Mouse (Mus musculus) testis, adult 2 months (tissue): ENCODE measurements around the gene Samd8. TPM values are rescaled to one million over a fixed set of nuclear protein-coding genes. Genes with fewer than 3 reads are reported as not detected.

Experiments used
- H3K27ac ChIP-seq: fragments of 200-500 bp; 2 replicates; pipeline ENCODE4 v1.5.1; 2012; ENCODE audit warnings: low read depth, low read length; ENCODE audit not compliant: control insufficient read depth, insufficient read depth
- H3K27me3 ChIP-seq: fragments of 200-500 bp; 2 replicates; pipeline ENCODE4 v1.6.1; 2012; ENCODE audit warnings: mild to moderate bottlenecking, low read length, moderate library complexity; ENCODE audit not compliant: control insufficient read depth, insufficient read depth
- H3K36me3 ChIP-seq: fragments of 200-500 bp; 2 replicates; pipeline ENCODE4 v1.6.1; 2012; ENCODE audit warnings: mild to moderate bottlenecking, low read length; ENCODE audit not compliant: control insufficient read depth, insufficient read depth
- H3K4me1 ChIP-seq: fragments of 200-500 bp; 2 replicates; pipeline ENCODE4 v1.6.1; 2012; ENCODE audit warnings: low read length; ENCODE audit not compliant: control insufficient read depth, insufficient read depth
- H3K4me3 ChIP-seq: fragments of 200-500 bp; 2 replicates; pipeline ENCODE4 v1.5.1; 2012; ENCODE audit warnings: low read depth, mild to moderate bottlenecking, low read length, moderate library complexity, mixed read lengths; ENCODE audit not compliant: control insufficient read depth
- CTCF ChIP-seq: fragments of 200-500 bp; IDR thresholded peaks from 2 replicates; pipeline ENCODE4 v1.5.1; 2012; ENCODE audit warnings: low read depth, mild to moderate bottlenecking, inconsistent platforms, low read length, moderate library complexity; ENCODE audit not compliant: control insufficient read depth, insufficient read depth, insufficient replicate concordance
- POLR2A ChIP-seq: fragments of 200-500 bp; IDR thresholded peaks from 2 replicates; pipeline ENCODE4 v1.6.1; 2012; ENCODE audit warnings: low read depth, mild to moderate bottlenecking, inconsistent platforms, low read length, moderate library complexity; ENCODE audit not compliant: control insufficient read depth
- polyA plus RNA-seq: library from polyadenylated mRNA; depleted of rRNA; stranded (reverse); fragments of >200 nt; gene quantifications from 2 replicates; pipeline ENCODE4 v1.2.3, GENCODE M21; 2012

Samd8 gene
- polyA plus RNA-seq, 1 experiment: 118 TPM

DNA sequence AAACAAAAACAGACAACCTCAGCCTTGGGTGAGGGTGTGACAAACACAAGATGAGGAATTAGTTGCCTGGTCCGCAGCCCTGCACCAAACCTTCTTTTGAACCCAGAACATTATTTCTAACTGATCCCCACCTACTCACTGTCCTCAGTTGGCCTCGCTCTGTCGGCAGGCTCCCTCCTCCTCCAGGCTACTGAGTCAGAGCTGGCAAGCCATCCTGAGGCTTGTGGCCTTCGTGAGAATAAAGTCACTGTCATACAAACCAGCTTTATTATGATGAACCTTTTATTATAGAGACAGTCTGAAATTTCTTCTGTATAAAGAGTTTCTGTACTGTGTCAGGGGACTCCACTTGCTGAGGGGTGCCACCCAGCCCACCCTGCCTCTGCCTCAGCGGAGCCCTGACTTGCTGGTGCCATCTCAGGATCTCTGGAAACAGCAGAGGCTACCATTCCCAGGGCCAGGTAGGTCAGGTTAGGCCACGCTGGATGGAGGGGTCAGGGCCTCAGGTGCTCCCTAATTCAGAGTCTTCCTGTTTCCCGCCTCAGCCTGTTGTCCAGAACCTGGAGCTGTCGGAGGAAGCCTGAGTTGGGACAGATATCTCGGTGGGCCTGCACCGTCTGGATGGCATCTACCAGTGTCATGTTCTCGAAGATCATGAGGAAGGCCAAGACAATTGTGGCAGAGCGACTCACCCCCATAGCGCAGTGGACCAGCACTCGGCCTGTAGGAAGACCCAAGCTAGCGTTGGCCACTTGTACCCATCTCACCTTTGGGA, 17.0 kb upstream of the Samd8 start:
- no peaks in the 10 kb centered on the region for H3K27me3 ChIP-seq
- TF ChIP-seq POLR2A (no peak), CTCF (no peak)
- no peak overlapping the region for H3K4me3 ChIP-seq
- H3K4me1 ChIP-seq: no peaks in the 10 kb centered on the region
- H3K36me3 ChIP-seq: no peaks in the 10 kb centered on the region
- H3K27ac ChIP-seq: no peak overlapping the region

DNA sequence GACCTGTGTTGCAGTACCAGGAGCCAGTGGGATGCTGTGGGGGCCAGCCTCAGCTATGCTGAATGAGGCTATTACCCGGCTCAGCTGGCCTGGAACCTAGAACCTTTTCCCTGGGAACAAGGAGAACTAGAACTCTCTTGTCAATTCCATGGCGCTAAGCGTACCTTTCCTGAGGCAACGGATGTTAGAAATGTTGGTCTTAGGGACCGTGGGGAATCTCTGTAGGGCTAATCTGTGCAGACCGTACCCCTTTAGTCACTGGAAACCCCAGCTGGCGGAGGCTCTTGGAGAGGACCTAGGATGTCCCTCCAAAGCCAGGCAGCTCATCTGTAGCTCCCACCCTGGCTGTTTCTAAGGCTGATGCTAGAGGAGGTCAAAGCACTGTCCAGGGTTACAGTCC, 10.0 kb upstream of the Samd8 start:
- TF ChIP-seq CTCF (no peak), POLR2A (peak; percentile 29; the same call in 1 of the 2 replicates)
- H3K36me3 ChIP-seq: no peaks in the 10 kb centered on the region
- H3K27ac ChIP-seq: no peak overlapping the region
- H3K27me3 ChIP-seq: no peaks in the 10 kb centered on the region
- peak overlapping the region; percentile 76 for H3K4me3 ChIP-seq
- no peaks in the 10 kb centered on the region for H3K4me1 ChIP-seq

DNA sequence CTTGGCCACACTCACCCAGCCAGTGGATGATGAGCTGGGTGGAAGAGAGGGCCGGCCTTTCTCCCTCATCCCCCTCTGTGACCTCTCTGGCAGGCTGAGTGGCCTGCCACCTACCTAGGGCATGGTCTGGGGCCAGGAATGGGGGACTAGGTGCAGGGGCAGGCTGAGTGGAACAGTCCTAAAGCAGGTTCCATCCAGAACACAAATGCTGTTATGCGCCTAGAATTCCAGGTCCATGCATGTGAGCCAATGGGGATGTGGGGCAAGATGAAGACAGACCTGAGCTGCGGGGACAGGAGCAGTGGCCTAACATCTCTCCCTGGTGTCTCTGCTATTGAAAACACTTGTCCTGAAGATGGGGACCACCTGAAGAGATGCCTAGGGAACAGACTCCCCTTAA, 9.0 kb upstream of the Samd8 start:
- 0 out of 2 replicates have a peak overlapping the region, but pooled peaks have one; percentile 5 for H3K27ac ChIP-seq
- no peaks in the 10 kb centered on the region for H3K36me3 ChIP-seq
- TF ChIP-seq CTCF (no peak), POLR2A (peak; percentile 48; the same call in 1 of the 2 replicates)
- H3K4me1 ChIP-seq: no peaks in the 10 kb centered on the region
- no peaks in the 10 kb centered on the region for H3K27me3 ChIP-seq
- H3K4me3 ChIP-seq: peak overlapping the region; percentile 76

DNA sequence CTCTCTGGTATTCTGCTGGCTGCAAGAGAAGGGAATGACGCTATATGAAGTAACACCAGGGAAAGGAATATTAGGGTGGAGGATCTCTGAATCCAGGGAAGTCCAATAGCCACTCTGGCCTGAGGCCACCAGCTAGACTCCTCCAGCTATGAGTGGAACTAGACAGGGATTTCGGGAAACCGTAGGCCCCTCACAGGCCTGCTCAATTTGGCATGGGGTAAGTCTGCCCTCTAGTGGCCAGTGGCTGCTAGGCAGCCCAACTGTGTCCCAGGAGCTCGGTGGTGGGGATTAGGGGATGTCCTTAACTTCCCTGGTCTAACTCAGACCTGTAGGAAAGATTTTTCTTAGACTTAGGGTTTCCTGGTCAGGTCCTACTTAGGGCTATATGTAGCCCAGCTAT, 8.5 kb upstream of the Samd8 start:
- Histone ChIP-seq H3K27ac (no peak overlapping the region), H3K4me3 (peak overlapping the region; percentile 76), H3K36me3 (no peaks in the 10 kb centered on the region), H3K27me3 (no peaks in the 10 kb centered on the region), H3K4me1 (no peaks in the 10 kb centered on the region)
- TF ChIP-seq POLR2A (no peak), CTCF (peak; percentile 93)

DNA sequence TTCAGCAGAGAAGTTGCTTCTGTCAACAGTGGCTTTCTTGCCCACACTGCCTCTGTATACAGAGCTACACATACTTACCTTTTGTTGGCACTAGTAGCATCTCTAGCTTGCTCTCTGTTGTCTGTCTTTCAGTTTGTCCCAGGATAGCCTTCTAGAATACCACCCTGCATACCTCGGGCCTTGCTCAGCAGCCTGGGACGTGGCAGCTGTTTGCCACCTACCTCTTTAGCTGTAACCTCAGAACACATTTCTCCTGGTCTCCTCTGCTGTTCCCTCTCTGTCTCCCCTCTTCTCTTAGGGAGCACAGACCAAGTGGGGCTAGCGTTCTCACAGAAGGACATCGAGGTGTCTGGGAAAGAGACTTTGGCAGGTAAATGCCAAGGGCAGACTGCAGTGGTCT, 7.9 kb upstream of the Samd8 start:
- H3K27me3 ChIP-seq: no peaks in the 10 kb centered on the region
- peak overlapping the region; percentile 76 for H3K4me3 ChIP-seq
- H3K27ac ChIP-seq: peak overlapping the region; percentile 50; the same call in 1 of the 2 replicates
- no peaks in the 10 kb centered on the region for H3K36me3 ChIP-seq
- TF ChIP-seq POLR2A (no peak), CTCF (0 out of 2 replicates have a peak, but pooled peaks have one; percentile 4)
- peaks cover 3% of the 10 kb centered on the region; the same call in 1 of the 2 replicates for H3K4me1 ChIP-seq

DNA sequence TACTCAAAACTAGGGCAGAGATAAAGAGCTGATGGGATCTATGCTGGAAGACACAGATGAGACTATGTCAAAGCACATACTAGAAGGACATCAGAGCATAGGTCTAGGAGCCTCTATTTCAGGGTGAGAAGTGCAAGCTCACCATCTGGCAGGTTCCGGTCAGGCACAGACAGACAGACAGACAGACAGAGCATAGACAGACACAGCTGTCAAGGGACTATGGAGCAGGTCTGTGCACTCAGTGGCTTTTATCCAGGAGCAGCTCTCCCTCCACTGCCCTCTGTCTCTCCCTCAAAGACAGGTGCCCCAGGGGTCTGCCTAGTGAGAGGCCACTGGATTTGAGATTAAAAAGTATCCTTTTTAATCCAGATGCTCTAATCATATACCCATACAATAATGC, 6.2 kb upstream of the Samd8 start:
- H3K27ac ChIP-seq: no peak overlapping the region
- peaks cover 8% of the 10 kb centered on the region; the same call in 1 of the 2 replicates for H3K4me1 ChIP-seq
- H3K36me3 ChIP-seq: no peaks in the 10 kb centered on the region
- H3K4me3 ChIP-seq: peak overlapping the region; percentile 76; the same call in 1 of the 2 replicates
- H3K27me3 ChIP-seq: no peaks in the 10 kb centered on the region
- no peak for TF ChIP-seq POLR2A
- TF ChIP-seq CTCF: no peak

DNA sequence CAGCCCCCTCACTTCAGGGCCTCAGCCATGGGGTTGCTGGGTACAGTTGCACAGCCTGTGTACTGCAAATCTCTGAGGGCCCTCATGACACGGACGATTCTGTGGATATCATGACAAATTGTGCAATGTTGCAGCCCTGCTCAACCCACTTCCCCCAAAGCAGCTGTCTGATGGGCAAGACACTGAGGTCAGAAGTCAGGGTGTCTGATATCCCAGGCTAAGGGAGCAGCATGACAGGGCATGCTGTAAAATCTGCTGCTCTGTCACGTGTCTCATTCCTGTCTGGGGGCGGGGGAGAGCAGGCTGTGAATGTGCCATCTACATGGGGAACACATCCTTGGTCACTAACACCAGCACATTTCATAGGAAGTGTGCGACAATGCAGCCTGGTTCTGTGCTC, 5.2 kb upstream of the Samd8 start:
- TF ChIP-seq CTCF (no peak), POLR2A (no peak)
- H3K27me3 ChIP-seq: no peaks in the 10 kb centered on the region
- H3K36me3 ChIP-seq: no peaks in the 10 kb centered on the region
- peaks cover 10% of the 10 kb centered on the region for H3K4me1 ChIP-seq
- no peak overlapping the region for H3K27ac ChIP-seq
- no peak overlapping the region for H3K4me3 ChIP-seq
